Mouse (Mus musculus) megakaryocyte-erythroid progenitor cell, adult 5 weeks (primary cell): ENCODE measurements around the gene Mrpl41. TPM values are rescaled to one million over a fixed set of nuclear protein-coding genes. Genes with fewer than 3 reads are reported as not detected.

Source experiments
- polyA plus RNA-seq: library from polyadenylated mRNA; stranded (reverse); fragments of >175 nt; gene quantifications from 2 replicates; pipeline ENCODE4 v1.2.3, GENCODE M21; 2012

The Mrpl41 gene
- 47.1 and 48.8 TPM in 2 replicates for polyA plus RNA-seq

DNA sequence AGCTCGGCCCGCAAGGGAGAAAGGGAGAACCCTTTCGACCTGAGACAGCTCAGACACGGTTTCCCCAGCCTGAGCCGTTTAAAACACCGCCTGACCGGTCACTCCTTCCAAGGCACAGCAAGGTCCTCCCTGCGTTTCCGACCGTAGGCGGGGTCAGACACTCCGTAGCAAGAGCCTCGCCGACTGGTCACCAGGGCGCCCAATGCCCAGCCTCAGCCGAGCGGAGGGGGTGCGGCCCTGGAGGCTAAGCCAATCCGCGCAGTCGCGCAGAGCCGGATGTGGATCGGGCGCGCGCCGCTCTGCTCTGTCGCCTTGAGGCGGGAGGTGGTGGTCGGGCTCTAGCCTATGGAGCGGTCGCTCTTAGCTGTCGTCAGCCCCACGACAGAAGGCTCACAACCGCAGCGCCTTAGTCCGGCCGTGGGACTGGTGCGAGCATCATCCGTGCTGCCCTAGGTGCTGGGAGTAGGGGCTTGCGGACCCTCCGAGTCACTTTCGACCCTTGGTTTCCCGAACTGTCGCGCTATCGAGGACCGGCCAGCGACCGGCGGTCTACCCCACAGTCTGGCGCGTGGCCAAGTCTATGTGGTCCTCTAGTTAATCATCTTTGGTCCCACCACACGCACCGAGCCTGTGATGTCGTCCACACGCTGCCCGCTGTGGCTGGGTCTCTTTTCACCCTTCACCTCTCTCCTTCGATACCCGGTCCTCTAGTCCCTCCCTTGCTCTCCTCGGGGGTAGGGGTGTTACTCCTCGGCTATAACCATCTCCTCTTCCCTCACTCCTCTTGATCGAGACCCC lies at the start of gene Mrpl41:
Mrpl41 (minus strand) TSS at position 193 of the 798 bp plus-strand sequence.

GRCm38 (mm10) chr2:24975704-24976297 lies 903 bp upstream of the Mrpl41 start, which contains the start of gene Pnpla7:
Gene Pnpla7 (plus strand): TSS chr2:24976033.

GRCm38 (mm10) chr2:24962304-24963000 lies 12.4 kb downstream of the Mrpl41 start, which contains the start of gene Dph7:
Gene Dph7 (plus strand): TSS chr2:24962400.

GRCm38 (mm10) chr2:24949421-24950188 lies 25.3 kb downstream of the Mrpl41 start, which contains the start of gene Zmynd19:
Gene Zmynd19 (plus strand): TSS chr2:24949792.

DNA sequence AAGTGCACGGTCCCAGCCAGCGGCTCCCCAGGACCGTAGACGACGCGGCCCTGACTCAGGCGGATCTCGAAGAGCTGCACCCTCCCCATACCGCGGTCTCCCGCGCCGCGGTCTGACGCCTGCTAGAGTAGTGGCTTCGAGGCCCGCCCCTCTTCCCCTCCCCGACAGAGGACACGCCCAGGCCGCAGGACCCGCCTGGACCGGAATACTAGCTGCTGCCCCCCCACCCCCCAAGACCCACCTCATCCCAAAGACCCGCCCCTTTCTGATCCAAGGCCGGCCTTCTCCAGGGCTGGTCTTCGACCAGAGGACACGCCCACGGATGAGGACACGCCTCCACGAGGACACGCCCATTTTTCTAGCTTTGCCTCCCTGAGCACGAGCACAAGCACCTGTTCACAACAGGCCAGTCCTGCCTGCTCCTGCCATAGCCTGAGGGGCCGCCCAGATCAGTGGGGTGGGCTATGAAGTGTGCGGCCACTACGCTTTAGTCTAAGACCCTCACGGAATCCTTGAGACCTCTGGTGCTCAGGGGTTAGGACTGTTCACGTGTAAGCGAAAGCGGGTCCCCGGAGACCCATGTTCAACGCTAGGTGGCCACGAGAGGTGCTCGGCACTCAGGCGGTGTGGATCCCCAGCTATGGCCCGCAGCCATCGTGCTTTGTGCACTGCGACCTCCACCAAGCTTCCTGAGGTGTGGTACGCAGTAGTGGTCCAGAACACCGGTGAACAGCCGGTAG lies 39.7 kb downstream of the Mrpl41 start, which contains the start of gene Arrdc1:
Arrdc1 (minus strand) TSS at position 196 of the 740 bp plus-strand sequence.

Other genes with a start within 250 kb of the Mrpl41 start
- gene Cacna1b, start 211.9 kb downstream of the Mrpl41 start, polyA plus RNA-seq = 0.29 and 0.36 TPM in 2 replicates
- gene Ehmt1, start 55.5 kb downstream of the Mrpl41 start, polyA plus RNA-seq = 81.3 and 86.0 TPM in 2 replicates
- gene Arrdc1, start 39.8 kb downstream of the Mrpl41 start, polyA plus RNA-seq = 89.7 and 94.3 TPM in 2 replicates
- gene Zmynd19, start 25.3 kb downstream of the Mrpl41 start, polyA plus RNA-seq = 11.1 and 13.2 TPM in 2 replicates
- gene Dph7, start 12.7 kb downstream of the Mrpl41 start, polyA plus RNA-seq = 20.1 and 24.2 TPM in 2 replicates
- gene Pnpla7, start 935 bp upstream of the Mrpl41 start, polyA plus RNA-seq = 11.5 and 13.6 TPM in 2 replicates
- gene Nsmf, start 79.3 kb upstream of the Mrpl41 start, polyA plus RNA-seq = 19.1 and 31.9 TPM in 2 replicates
- not detected in 2 replicates for gene Entpd8, start 105.2 kb upstream of the Mrpl41 start, polyA plus RNA-seq
- gene Noxa1, start 120.1 kb upstream of the Mrpl41 start, polyA plus RNA-seq = 0.03 and 0.15 TPM in 2 replicates
- gene Nrarp, start 205.7 kb upstream of the Mrpl41 start, polyA plus RNA-seq = 4.1 and 6.7 TPM in 2 replicates
- 8.8 and 14.5 TPM in 2 replicates for gene Tor4a, start 221.8 kb upstream of the Mrpl41 start, polyA plus RNA-seq
- 26.8 and 30.3 TPM in 2 replicates for gene Nelfb, start 236.4 kb upstream of the Mrpl41 start, polyA plus RNA-seq
- 0.09 and 0.26 TPM in 2 replicates for gene Stpg3, start 239.5 kb upstream of the Mrpl41 start, polyA plus RNA-seq
- gene Fam166a, start 243.6 kb upstream of the Mrpl41 start, polyA plus RNA-seq = 0.07 and 0.15 TPM in 2 replicates
- 382 and 509 TPM in 2 replicates for gene Tubb4b, start 249.6 kb upstream of the Mrpl41 start, polyA plus RNA-seq